Mouse (Mus musculus) hindbrain, embryonic 14.5 days (tissue): Measurements from ENCODE around the gene Inppl1. TPM values are rescaled to one million over a fixed set of nuclear protein-coding genes. Genes with fewer than 3 reads are reported as not detected.

Experiments used
- ATAC-seq: fragments of 200-750 bp; cut with Nextera tagmentation; 2 replicates; pipeline ENCODE4 v1.8.0; 2017; ENCODE audit warnings: moderate number of reproducible peaks, mild to moderate bottlenecking, moderate TSS enrichment, moderate library complexity; ENCODE audit not compliant: low FRiP score
- DNase-seq: peaks from one replicate; pipeline ENCODE4 v3.0.0-alpha.2; 2015; ENCODE audit warnings: low spot score
- H3K27ac ChIP-seq: fragments of 300-500 bp; sonication (generic); 2 replicates; pipeline ENCODE4 v1.5.1; 2014; ENCODE audit warnings: mild to moderate bottlenecking, moderate library complexity
- H3K27me3 ChIP-seq: fragments of 300-500 bp; sonication (generic); 2 replicates; pipeline ENCODE4 v1.6.1; 2014; ENCODE audit warnings: mild to moderate bottlenecking, low read length, mixed read lengths; ENCODE audit not compliant: control insufficient read depth, insufficient read depth
- H3K36me3 ChIP-seq: fragments of 300-500 bp; sonication (generic); replicated peaks from 2 replicates; pipeline ENCODE4 v1.6.1; 2014; ENCODE audit not compliant: control insufficient read depth, insufficient read depth
- H3K4me1 ChIP-seq: fragments of 300-500 bp; sonication (generic); replicated peaks from 2 replicates; pipeline ENCODE4 v1.6.1; 2014; ENCODE audit warnings: antibody characterized with exemption, low read length, mixed read lengths; ENCODE audit not compliant: control insufficient read depth, insufficient read depth
- H3K4me2 ChIP-seq: fragments of 300-500 bp; sonication (generic); replicated peaks from 2 replicates; pipeline ENCODE4 v1.6.1; 2014; ENCODE audit warnings: mild to moderate bottlenecking, moderate library complexity
- H3K4me3 ChIP-seq: fragments of 300-500 bp; sonication (generic); replicated peaks from 2 replicates; pipeline ENCODE4 v1.5.1; 2014; ENCODE audit warnings: mild to moderate bottlenecking, low read length
- H3K9ac ChIP-seq: fragments of 300-500 bp; sonication (generic); 2 replicates; pipeline ENCODE4 v1.6.1; 2014
- H3K9me3 ChIP-seq: fragments of 300-500 bp; sonication (generic); 2 replicates; pipeline ENCODE4 v1.6.1; 2016; ENCODE audit warnings: low read length; ENCODE audit not compliant: control insufficient read depth
- WGBS: fragments of 180-500 bp; shearing (Covaris S2); extraction: QIAGEN DNeasy Blood & Tissue Kit; methylation state at CpG from one replicate; pipeline ENCODE4 v1.1.7; 2014; 5-methylcytosine and 5-hydroxymethylcytosine counted together
- polyA plus RNA-seq: library from polyadenylated mRNA; unstranded; fragments of >200 nt; fragmentation: Nextera tagmentation; extraction: Ambion mirVana; gene quantifications from 2 replicates; pipeline ENCODE4 v1.2.1, GENCODE M21; 2014

Inppl1 gene
- polyA plus RNA-seq, 1 experiment from 2014 or later = 10.5 TPM

GRCm38 (mm10) chr7:101833352-101833751 is 4.7 kb downstream of the Inppl1 start:
- Histone ChIP-seq H3K9ac (no peak overlapping the region), H3K4me2 (no peak overlapping the region), H3K36me3 (peaks cover 27% of the 10 kb centered on the region), H3K27ac (no peak overlapping the region), H3K9me3 (no peaks in the 10 kb centered on the region), H3K4me3 (no peak overlapping the region), H3K4me1 (peaks cover 26% of the 10 kb centered on the region), H3K27me3 (peaks cover 15% of the 10 kb centered on the region; the same call in 1 of the 2 replicates)
- no peak for ATAC-seq
- no peak for DNase-seq
- 76% methylated on average over 5 of the region's 5 CpGs for WGBS

- Histone ChIP-seq H3K4me3 (no peak overlapping the region), H3K27me3 (peaks cover 10% of the 10 kb centered on the region; the same call in 1 of the 2 replicates), H3K27ac (no peak overlapping the region), H3K9me3 (no peaks in the 10 kb centered on the region), H3K4me1 (peaks cover 20% of the 10 kb centered on the region), H3K36me3 (peaks cover 33% of the 10 kb centered on the region), H3K4me2 (no peak overlapping the region), H3K9ac (no peak overlapping the region)
- ATAC-seq = no peak
- 98% methylated on average over 4 of the region's 4 CpGs for WGBS
- DNase-seq = no peak
These were observed 5.7 kb downstream of the Inppl1 start for GRCm38 (mm10) chr7:101832372-101832771.

GRCm38 (mm10) chr7:101831437-101831836 is 6.6 kb downstream of the Inppl1 start:
- Histone ChIP-seq H3K4me3 (no peak overlapping the region), H3K27ac (no peak overlapping the region), H3K27me3 (peaks cover under 1% of the 10 kb centered on the region; the same call in 1 of the 2 replicates), H3K9ac (no peak overlapping the region), H3K4me2 (no peak overlapping the region), H3K36me3 (peaks cover 33% of the 10 kb centered on the region), H3K4me1 (peaks cover 12% of the 10 kb centered on the region), H3K9me3 (no peaks in the 10 kb centered on the region)
- whole genome bisulfite sequencing = 94% methylated on average over 8 of the region's 8 CpGs
- DNase-seq (no peak), ATAC-seq (no peak)

GRCm38 (mm10) chr7:101830373-101830772 is 7.7 kb downstream of the Inppl1 start:
- no peak overlapping the region for H3K9ac ChIP-seq
- H3K27me3 ChIP-seq = no peaks in the 10 kb centered on the region
- WGBS = 99% methylated on average over 3 of the region's 3 CpGs
- DNase-seq = no peak
- H3K4me3 ChIP-seq = no peak overlapping the region
- no peak for ATAC-seq
- H3K9me3 ChIP-seq = no peaks in the 10 kb centered on the region
- peaks cover 36% of the 10 kb centered on the region for H3K36me3 ChIP-seq
- H3K4me2 ChIP-seq = no peak overlapping the region
- no peak overlapping the region for H3K27ac ChIP-seq
- peaks cover 11% of the 10 kb centered on the region for H3K4me1 ChIP-seq

- Histone ChIP-seq H3K4me3 (no peak overlapping the region), H3K27ac (no peak overlapping the region), H3K9me3 (no peaks in the 10 kb centered on the region), H3K9ac (no peak overlapping the region), H3K4me2 (no peak overlapping the region), H3K27me3 (peaks cover 49% of the 10 kb centered on the region), H3K36me3 (peaks cover 16% of the 10 kb centered on the region), H3K4me1 (peaks cover 4% of the 10 kb centered on the region; the same call in 1 of the 2 replicates)
- WGBS = 81% methylated on average over 18 of the region's 18 CpGs
- no peak for DNase-seq
- ATAC-seq = no peak
These were observed 14.0 kb downstream of the Inppl1 start for GRCm38 (mm10) chr7:101823758-101824630.

- Histone ChIP-seq H3K36me3 (peaks cover 7% of the 10 kb centered on the region), H3K27ac (no peak overlapping the region), H3K27me3 (peaks cover 58% of the 10 kb centered on the region), H3K4me1 (peaks cover 5% of the 10 kb centered on the region; the same call in 1 of the 2 replicates), H3K4me3 (no peak overlapping the region), H3K9me3 (no peaks in the 10 kb centered on the region), H3K9ac (no peak overlapping the region), H3K4me2 (no peak overlapping the region)
- WGBS = 29% methylated on average over 31 of the region's 32 CpGs
- no peak for DNase-seq
- no peak for ATAC-seq
These were observed 14.9 kb downstream of the Inppl1 start for GRCm38 (mm10) chr7:101822836-101823757.

GRCm38 (mm10) chr7:101821571-101822501 is 16.2 kb downstream of the Inppl1 start:
- WGBS = 1% methylated on average over 70 of the region's 71 CpGs
- H3K9me3 ChIP-seq = no peaks in the 10 kb centered on the region
- DNase-seq (no peak), ATAC-seq (peak; percentile 57)
- peak overlapping the region; percentile 72 for H3K4me2 ChIP-seq
- peaks cover 70% of the 10 kb centered on the region for H3K27me3 ChIP-seq
- H3K36me3 ChIP-seq = peaks cover 3% of the 10 kb centered on the region; the same call in 1 of the 2 replicates
- peak overlapping the region; percentile 32 for H3K4me3 ChIP-seq
- peak overlapping the region; percentile 39 for H3K9ac ChIP-seq
- H3K4me1 ChIP-seq = peaks cover 9% of the 10 kb centered on the region; the same call in 1 of the 2 replicates
- no peak overlapping the region for H3K27ac ChIP-seq

- Histone ChIP-seq H3K4me2 (peak overlapping the region; percentile 72), H3K9me3 (no peaks in the 10 kb centered on the region), H3K27me3 (peaks cover 81% of the 10 kb centered on the region), H3K4me1 (peaks cover 9% of the 10 kb centered on the region; the same call in 1 of the 2 replicates), H3K27ac (no peak overlapping the region), H3K9ac (0 out of 2 replicates have a peak overlapping the region, but pooled peaks have one; percentile 39), H3K4me3 (peak overlapping the region; percentile 32), H3K36me3 (no peaks in the 10 kb centered on the region)
- no peak for ATAC-seq
- WGBS = 3% methylated on average over 35 of the region's 35 CpGs
- no peak for DNase-seq
These were observed 17.6 kb downstream of the Inppl1 start for GRCm38 (mm10) chr7:101820295-101821030.
